Mouse (Mus musculus) brain, embryonic 14.5 days (tissue): ENCODE results near the gene Hoxd8.

Experiments
- CTCF ChIP-seq: fragments of 200-500 bp; IDR thresholded peaks from 2 replicates; pipeline ENCODE4 v1.5.1; 2012; ENCODE audit warnings: inconsistent platforms, mild to moderate bottlenecking, moderate library complexity, borderline replicate concordance; ENCODE audit not compliant: insufficient read depth, insufficient read length; ENCODE audit errors: extremely low read depth
- POLR2A ChIP-seq: fragments of 200-500 bp; IDR thresholded peaks from 2 replicates; pipeline ENCODE4 v1.6.1; 2012; ENCODE audit warnings: mild to moderate bottlenecking, inconsistent platforms, borderline replicate concordance; ENCODE audit not compliant: poor library complexity, insufficient read depth, insufficient read length, severe bottlenecking; ENCODE audit errors: extremely low read depth

DNA sequence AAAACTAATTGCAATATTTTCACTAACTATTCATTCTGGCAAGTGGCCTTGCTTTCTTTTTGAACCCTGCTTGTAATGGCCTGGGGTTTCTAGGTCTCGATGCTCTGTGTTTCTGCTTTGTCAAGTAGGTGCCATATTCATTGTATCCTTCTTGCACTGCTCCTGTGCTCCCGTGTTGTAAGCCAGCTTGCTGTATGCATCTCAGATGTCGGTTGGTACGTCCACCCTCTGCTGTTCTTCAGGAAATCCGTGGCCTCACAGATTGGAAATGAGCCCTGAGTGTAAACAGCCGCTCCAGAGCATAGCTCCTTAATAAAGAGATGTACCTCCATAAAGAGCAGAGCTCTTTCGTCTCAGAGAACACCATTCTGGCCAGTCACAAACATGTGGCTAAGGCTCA is 3.2 kb downstream of the Hoxd8 start:
- no peak for TF ChIP-seq CTCF
- no peak for TF ChIP-seq POLR2A
